Mouse (Mus musculus) lung, postnatal 25 days (tissue): ENCODE measurements at regions not wholly inside any gene's neighbourhood (a gene's known extent, or its start where the extent isn't known, plus 50 kb on each side); places are given as distances from the start of the nearest gene placed in this dataset.

ENCODE experiments used
- DNase-seq: peaks from one replicate; pipeline ENCODE4 v3.0.0; 2022; ENCODE audit warnings: low spot score

DNA sequence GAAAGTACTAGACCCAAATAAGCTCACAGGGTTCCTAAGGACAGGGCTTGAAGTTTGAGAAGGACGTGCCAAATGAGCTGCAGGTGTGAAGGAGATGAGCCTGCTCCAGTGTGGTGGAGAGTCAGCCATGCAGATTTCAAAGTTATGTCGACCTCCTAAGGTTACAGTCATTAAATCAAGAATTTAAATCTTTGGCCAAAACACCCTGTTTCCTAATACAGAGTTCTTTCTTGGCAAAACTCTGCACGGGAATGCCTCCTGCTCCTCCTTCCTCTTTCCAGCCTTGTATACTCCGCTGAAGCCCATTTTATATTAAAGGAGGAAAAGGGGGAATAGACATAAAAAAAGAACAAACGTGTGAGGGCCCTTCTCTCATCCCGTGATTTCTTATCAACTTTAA lies 315.1 kb upstream of the Npvf start:
- no peak for DNase-seq

GRCm38 (mm10) chr6:50969997-50970396 lies 315.8 kb upstream of the Npvf start:
- DNase-seq, result no peak

GRCm38 (mm10) chr6:50970770-50971169 lies 316.5 kb upstream of the Npvf start:
- DNase-seq, result no peak

DNA sequence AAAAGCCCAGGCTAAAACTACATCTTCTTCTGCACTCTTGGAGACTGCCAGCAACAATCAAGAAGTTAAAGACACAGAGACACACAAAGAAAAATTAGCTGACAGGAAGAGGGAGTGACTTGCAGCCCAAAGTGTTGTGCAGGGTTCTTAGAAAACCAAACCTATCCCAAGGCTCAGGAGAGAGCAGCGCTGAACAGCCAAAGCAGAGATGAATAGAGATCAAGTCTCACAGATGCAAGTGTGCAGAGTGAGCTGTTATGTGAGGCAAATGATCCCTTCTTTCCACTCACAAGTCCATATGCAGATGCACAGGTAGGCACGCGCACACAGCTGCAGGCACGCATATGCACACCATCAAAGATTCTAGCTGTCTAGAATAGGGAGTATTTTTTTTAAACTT lies 318.0 kb upstream of the Npvf start:
- no peak for DNase-seq

DNA sequence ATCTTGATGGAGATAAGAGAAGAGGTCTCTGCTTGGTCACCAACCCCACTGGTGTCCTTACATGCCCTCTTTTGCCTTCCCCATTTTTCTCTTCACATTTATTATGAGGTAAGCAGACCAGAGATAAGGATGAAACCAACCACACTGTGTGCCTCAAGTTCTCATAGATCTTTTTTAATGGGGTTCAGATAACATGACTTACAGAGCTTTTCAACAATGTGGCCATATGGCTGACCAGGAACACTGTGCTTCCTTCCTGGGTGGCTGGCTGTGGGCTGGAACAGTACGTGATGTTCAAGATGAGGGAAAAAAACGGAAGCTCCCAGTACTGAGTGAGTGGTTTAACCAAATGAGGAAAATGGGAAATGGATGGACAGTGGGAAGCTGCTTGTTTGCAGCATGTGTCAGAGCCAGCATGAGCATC lies 319.0 kb upstream of the Npvf start:
- peak; percentile 43 for DNase-seq

DNA sequence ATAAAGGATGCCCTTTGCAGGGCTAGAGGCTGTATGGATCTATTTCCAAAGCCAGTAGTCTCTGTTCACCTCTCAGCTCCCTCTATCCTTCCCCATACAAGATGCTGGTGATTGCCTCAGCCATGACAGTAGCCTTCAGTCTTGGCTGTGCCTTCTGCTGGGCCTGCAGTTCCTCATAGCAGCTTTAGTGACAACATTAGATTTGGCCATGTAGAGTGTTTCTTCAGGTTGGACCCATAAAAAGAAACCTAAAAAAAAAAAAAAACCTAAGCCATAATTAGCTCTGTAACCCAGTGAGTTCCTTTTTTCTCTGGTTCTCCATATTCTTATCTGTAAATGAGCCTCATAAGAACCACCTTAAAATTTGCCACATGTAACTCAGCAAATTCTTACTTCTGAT lies 319.6 kb upstream of the Npvf start:
- no peak for DNase-seq

- DNase-seq, result no peak
Measured at GRCm38 (mm10) chr6:50974961-50975360, 320.7 kb upstream of the Npvf start.

DNA sequence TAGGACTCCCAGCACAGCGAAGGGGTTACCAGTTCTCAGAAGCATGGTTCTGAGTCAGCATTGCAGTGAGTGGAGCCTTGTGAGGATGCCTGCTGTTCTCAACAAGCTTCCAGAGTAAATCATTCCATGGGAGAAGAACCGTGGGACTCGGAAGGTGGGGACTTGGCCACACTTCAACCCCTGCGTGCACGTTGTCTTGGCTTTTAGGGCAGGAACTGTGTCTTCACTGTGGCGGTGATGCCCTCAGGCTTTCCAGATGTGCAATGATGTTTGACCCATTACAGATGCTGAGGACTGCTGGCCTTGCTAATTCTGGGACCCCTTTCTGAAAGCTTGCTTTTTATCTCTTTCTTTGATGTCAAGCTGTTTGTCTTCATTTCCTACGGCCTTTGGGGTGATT lies 322.7 kb upstream of the Npvf start:
- no peak for DNase-seq

- no peak for DNase-seq
Measured at GRCm38 (mm10) chr6:50977381-50977780, 323.1 kb upstream of the Npvf start.

- no peak for DNase-seq
Measured at GRCm38 (mm10) chr6:50978016-50978415, 323.8 kb upstream of the Npvf start.

DNA sequence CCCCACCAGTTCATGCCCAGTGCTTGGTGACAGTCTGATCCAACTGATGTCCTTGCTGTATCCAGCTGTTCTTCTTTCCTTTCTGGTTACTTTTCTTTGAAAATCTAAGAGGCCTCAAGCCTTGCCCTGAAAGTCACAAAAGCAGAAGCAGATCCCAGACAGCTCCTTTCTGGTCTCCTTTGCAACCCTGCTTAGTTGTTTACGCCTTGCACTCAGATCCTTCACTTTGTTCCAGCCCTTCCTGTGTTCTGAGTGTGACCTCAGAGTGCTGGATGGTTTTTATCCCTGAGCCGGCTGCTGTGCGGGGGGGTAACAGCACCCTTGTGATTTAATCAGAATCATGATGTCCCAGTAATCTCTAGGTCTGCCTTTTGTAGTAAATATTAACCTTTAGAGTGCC lies 324.3 kb upstream of the Npvf start:
- peak; percentile 78 for DNase-seq

DNA sequence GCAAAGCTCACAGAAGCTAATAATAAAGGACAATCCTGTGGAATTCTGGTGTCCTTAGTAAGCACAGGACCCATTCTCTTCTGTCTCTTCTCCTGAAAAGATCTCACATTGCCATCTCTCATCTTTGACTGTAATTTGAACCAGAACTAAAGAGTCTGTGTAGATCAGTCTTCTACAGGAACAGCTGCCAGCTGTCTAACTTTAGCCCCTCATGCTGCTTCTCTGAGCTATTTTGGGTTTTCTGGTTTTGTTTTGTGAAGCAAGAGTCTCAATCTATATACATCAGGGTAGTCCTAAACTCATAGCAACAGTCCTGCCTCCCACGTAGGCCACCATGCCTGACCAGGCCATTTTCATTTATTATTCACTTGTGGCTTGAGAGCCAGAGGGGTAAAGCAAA lies 325.5 kb upstream of the Npvf start:
- no peak for DNase-seq

DNA sequence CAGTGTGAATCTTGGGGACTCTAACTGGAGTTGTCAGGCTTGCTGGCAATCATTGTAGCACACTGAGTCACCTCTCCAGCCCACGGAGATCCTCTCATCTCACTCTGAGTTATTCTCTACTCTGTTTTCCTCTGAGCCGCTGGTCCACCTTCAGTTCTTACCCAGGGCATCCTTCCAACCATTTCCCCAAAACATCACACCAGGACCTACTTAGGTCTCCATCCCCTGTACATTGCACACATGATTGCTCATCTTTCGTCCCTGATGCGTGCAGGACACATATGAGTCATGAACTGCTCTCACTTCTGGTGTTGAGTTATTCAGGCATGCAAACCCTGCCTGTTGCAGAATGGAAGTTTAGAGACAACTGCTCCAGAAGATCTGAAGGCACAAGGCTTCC lies 326.1 kb upstream of the Npvf start:
- no peak for DNase-seq

DNA sequence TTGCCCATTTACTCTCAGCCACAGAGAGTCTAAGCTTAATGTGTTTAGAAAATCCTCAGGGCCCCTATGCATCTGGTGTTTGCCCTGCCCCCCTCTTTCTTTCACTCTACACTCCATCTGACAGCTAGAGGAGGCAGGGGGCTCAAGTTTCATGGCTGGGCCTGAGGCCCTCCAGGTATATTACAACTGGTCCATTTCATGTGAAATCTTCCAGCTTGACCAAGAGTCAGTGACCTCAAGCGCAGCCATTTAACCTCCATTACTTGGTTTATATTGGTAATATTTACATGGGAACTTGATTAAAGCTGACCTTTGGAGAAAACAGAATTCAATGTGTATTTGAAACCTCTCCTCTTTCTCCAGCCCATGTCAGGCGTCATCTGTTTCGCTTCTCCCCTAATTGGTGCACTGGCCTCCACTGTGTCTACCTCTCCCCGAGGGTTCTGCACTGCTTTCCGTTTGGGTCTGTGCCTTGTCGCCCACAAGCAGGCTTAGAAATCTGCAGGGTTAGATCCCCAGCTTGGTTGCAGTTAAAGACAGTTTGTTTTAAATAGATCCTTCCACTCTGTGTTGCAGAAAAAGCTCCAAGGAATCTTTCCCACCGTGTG lies 327.6 kb upstream of the Npvf start:
- no peak for DNase-seq

- DNase-seq, result no peak
Measured at GRCm38 (mm10) chr6:50982856-50983255, 328.6 kb upstream of the Npvf start.

DNA sequence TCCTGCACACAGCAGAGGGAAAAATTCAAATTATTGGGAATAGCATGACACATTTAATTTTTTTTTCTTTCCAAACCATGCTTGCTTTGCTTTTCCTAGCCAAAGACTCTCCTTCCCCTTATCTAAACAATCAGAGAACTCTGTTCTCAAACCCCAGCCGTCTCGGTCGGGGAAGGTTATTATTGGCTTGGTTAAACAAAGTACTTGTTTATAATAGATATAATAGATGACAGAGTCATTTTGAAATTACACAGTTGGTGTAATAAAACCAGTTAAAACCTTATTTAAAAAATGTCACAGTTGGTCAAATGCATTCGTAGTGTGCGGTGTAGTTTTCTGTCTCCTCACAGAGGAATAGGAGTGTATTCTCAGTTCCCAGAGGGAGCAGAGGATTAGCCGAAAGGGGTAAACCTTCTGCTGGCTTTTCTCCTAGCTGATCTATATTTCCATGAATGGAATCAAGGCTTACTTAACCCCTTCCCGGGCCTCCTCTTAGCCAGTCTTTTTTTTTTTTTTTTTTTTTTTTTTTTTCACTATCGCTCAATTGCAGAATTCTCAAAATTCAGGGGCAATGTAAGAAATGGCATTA lies 329.4 kb upstream of the Npvf start:
- no peak for DNase-seq

GRCm38 (mm10) chr6:50984157-50984905 lies 330.1 kb upstream of the Npvf start:
- no peak for DNase-seq

- DNase-seq, result no peak
Measured at GRCm38 (mm10) chr6:50986270-50986924, 332.2 kb upstream of the Npvf start.

DNA sequence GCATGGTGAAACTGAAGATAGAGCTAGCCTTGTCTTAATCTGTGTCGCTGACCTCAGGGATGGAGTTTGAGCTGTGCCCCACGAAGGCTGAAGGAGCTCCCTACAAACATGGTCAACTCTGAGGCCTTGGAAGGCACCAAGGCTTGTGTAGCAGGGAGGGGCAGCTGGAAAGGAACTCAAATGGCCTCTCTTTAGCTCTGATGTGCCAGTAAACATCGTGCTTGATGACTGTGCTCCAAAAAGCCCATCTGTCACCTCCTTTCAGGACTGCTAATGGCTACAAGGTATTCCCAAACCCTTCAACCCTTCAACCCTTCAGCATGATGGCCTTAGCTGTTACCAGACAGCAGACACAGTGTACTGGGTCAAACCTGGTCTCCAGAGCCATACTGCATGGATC lies 334.3 kb upstream of the Npvf start:
- DNase-seq, result no peak

GRCm38 (mm10) chr6:50991528-50992125 lies 337.4 kb upstream of the Npvf start:
- no peak for DNase-seq

DNA sequence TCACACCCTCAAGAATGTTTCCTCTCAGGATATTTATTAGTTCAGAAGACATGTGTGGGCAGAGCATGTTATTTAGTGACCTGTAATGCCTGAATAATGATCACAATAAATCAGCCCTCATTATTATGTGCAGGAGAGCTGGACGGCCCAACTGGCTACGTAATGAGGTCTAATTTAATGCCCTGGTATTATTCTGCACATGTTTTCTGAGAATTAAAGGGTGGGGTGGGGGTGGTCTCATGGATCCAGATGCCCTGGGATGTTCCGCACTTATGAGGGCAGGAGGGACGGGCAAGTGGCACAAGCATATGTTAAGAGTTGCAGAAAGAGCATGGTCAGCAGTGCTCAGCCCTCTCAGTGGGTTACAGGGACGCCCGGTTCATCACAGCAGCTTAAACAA lies 339.7 kb upstream of the Npvf start:
- no peak for DNase-seq

DNA sequence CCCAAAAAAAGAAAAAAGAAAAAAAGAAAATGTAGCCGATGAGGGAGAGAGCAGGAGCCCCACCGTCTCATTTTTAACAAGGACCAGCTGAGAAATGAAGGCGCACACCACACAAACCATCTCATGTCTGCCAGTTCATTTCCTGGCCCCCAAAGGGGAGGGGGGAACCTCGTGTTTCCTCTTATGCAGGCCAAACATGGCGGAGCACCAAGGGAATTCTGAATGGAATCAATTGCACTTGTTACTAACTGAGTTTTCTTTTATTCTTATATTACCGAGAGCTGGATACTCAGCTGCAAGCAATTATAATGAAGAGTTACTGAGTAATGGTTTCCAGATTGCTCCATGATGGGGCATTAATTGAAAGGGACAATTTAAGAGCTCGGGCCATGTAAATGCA lies 348.5 kb upstream of the Npvf start:
- DNase-seq, result no peak
